In genomic region chr16:46362022-46362421, GRCm38 (mm10) we compare ENCODE assay signal across 17 mouse cellular contexts.
DNase-seq lines count a peak whose midpoint lies in the region; ATAC-seq and TF ChIP-seq lines count a peak whose summit lies in the region.
"Had no signal": no experiment of that assay in that cellular context is flagged by ENCODE, and none has a peak within 500 bp of the region (broad histone marks: within the 10 kb centered on the region; RNA-seq: fewer than 3 reads in every experiment).

No protein-coding gene starts in this region.

- H3K27me3 ChIP-seq in hindbrain, embryonic 15.5 days = no peaks in the 10 kb centered on the region
- no peaks in the 10 kb centered on the region for H3K27me3 ChIP-seq in hindbrain, embryonic 11.5 days (ENCODE audit: control insufficient read depth, insufficient read depth, low read length)
- no peaks in the 10 kb centered on the region for H3K27me3 ChIP-seq in heart, postnatal 0 days (ENCODE audit: control insufficient read depth, insufficient read depth, low read length)
- H3K27me3 ChIP-seq in lung, postnatal 0 days (replicated peaks; ENCODE audit: insufficient read depth, low read length) = no peaks in the 10 kb centered on the region
- H3K27me3 ChIP-seq: embryonic facial prominence, embryonic 13.5 days; hindbrain, embryonic 12.5 days had no signal

- H3K4me3 ChIP-seq in gastrocnemius, adult 2 months = no peak overlapping the region
- no peak overlapping the region for H3K4me3 ChIP-seq in hindbrain, embryonic 15.5 days
- H3K4me3 ChIP-seq in hindbrain, embryonic 11.5 days (ENCODE audit: low read depth, low read length) = no peak overlapping the region
- H3K4me3 ChIP-seq in heart, postnatal 0 days (ENCODE audit: low read depth, low read length) = no peak overlapping the region
- no peak overlapping the region for H3K4me3 ChIP-seq in lung, postnatal 0 days (ENCODE audit: low read depth, low read length)
- H3K4me3 ChIP-seq: embryonic facial prominence, embryonic 13.5 days; hindbrain, embryonic 12.5 days had no signal

- TF ChIP-seq CTCF in gastrocnemius, adult 2 months (IDR thresholded peaks at IDR 0.05) = no peak
- no peak for TF ChIP-seq CTCF in heart, postnatal 0 days (IDR thresholded peaks at IDR 0.05; ENCODE audit: low read depth)
- TF ChIP-seq CTCF in lung, postnatal 0 days (IDR thresholded peaks at IDR 0.05) = no peak

- H3K9ac ChIP-seq in hindbrain, embryonic 15.5 days = no peak overlapping the region
- H3K9ac ChIP-seq in hindbrain, embryonic 11.5 days (ENCODE audit: low read depth, low read length) = no peak overlapping the region
- H3K9ac ChIP-seq in heart, postnatal 0 days (replicated peaks; ENCODE audit: low read depth, low read length) = no peak overlapping the region
- no peak overlapping the region for H3K9ac ChIP-seq in lung, postnatal 0 days (replicated peaks; ENCODE audit: low read depth)
- H3K9ac ChIP-seq: embryonic facial prominence, embryonic 13.5 days; forebrain, postnatal 0 days; hindbrain, embryonic 12.5 days; liver, embryonic 14.5 days had no signal

- H3K27ac ChIP-seq in gastrocnemius, adult 2 months = no peak overlapping the region
- no peak overlapping the region for H3K27ac ChIP-seq in hindbrain, embryonic 15.5 days (replicated peaks)
- H3K27ac ChIP-seq in hindbrain, embryonic 11.5 days (ENCODE audit: low read depth, low read length) = no peak overlapping the region
- H3K27ac ChIP-seq in heart, postnatal 0 days (ENCODE audit: low read depth) = no peak overlapping the region
- H3K27ac ChIP-seq in lung, postnatal 0 days (ENCODE audit: low read length) = no peak overlapping the region
- H3K27ac ChIP-seq: embryonic facial prominence, embryonic 13.5 days; hindbrain, embryonic 12.5 days; liver, embryonic 14.5 days had no signal

- H3K9me3 ChIP-seq in hindbrain, embryonic 15.5 days = no peaks in the 10 kb centered on the region
- H3K9me3 ChIP-seq in hindbrain, embryonic 11.5 days (ENCODE audit: control insufficient read depth, low read length) = no peaks in the 10 kb centered on the region
- H3K9me3 ChIP-seq in heart, postnatal 0 days (replicated peaks; ENCODE audit: control insufficient read depth, low read length) = peaks cover 4% of the 10 kb centered on the region; the same call in 1 of the 2 replicates
- no peaks in the 10 kb centered on the region for H3K9me3 ChIP-seq in lung, postnatal 0 days (ENCODE audit: low read length)
- H3K9me3 ChIP-seq: embryonic facial prominence, embryonic 13.5 days; hindbrain, embryonic 12.5 days had no signal

- intact Hi-C loops in gastrocnemius, adult 2 months (cut with DNase I) = no loop called here

- 0 out of 2 replicates have a peak overlapping the region, but pooled peaks have one; percentile 4 for H3K4me2 ChIP-seq in hindbrain, embryonic 15.5 days
- no peak overlapping the region for H3K4me2 ChIP-seq in hindbrain, embryonic 11.5 days (replicated peaks; ENCODE audit: low read depth, low read length)
- H3K4me2 ChIP-seq in heart, postnatal 0 days (ENCODE audit: low read depth, low read length) = peak overlapping the region; percentile 25; the same call in 1 of the 2 replicates
- H3K4me2 ChIP-seq in lung, postnatal 0 days (replicated peaks; ENCODE audit: low read depth, low read length) = no peak overlapping the region
- H3K4me2 ChIP-seq: embryonic facial prominence, embryonic 13.5 days; hindbrain, embryonic 12.5 days had no signal

- H3K36me3 ChIP-seq in hindbrain, embryonic 15.5 days = no peaks in the 10 kb centered on the region
- H3K36me3 ChIP-seq in hindbrain, embryonic 11.5 days (ENCODE audit: control insufficient read depth, insufficient read depth, low read length) = no peaks in the 10 kb centered on the region
- no peaks in the 10 kb centered on the region for H3K36me3 ChIP-seq in heart, postnatal 0 days (replicated peaks; ENCODE audit: control insufficient read depth, insufficient read depth, low read length)
- H3K36me3 ChIP-seq in lung, postnatal 0 days (ENCODE audit: insufficient read depth, low read length) = no peaks in the 10 kb centered on the region
- H3K36me3 ChIP-seq: embryonic facial prominence, embryonic 13.5 days; G1E; hindbrain, embryonic 12.5 days had no signal

- peak; percentile 20 for DNase-seq in gastrocnemius, adult 2 months
- DNase-seq in gastrocnemius, adult 18-20 months (ENCODE audit: low spot score) = no peak
- DNase-seq in hindbrain, embryonic 11.5 days (ENCODE audit: low spot score) = no peak
- peak; percentile 6 for DNase-seq in NIH3T3 (ENCODE audit: low read depth)
- DNase-seq in heart, postnatal 0 days (ENCODE audit: low spot score) = no peak
- no peak for DNase-seq in spleen, adult 18-20 months
- DNase-seq in lung, postnatal 0 days (ENCODE audit: low spot score) = no peak
- DNase-seq: adrenal gland, postnatal 25 days; cerebellum, postnatal 25 days; forebrain, postnatal 0 days; kidney, adult 9 months; lung, postnatal 14 days had no signal

- ATAC-seq in hindbrain, embryonic 15.5 days (ENCODE audit: low FRiP score, low read depth) = no peak
- ATAC-seq in hindbrain, embryonic 11.5 days (ENCODE audit: low FRiP score) = no peak
- no peak for ATAC-seq in heart, postnatal 0 days (ENCODE audit: insufficient read depth, low read depth)
- no peak for ATAC-seq in lung, postnatal 0 days
- ATAC-seq: forebrain, postnatal 0 days had no signal

- TF ChIP-seq EP300 in heart, postnatal 0 days (IDR thresholded peaks at IDR 0.05; ENCODE audit: low read depth) = no peak
- TF ChIP-seq EP300 in lung, postnatal 0 days (IDR thresholded peaks at IDR 0.05) = no peak

- WGBS in hindbrain, embryonic 15.5 days = 60% methylated on average over 6 of the region's 6 CpGs
- WGBS in hindbrain, embryonic 11.5 days = 64% methylated on average over 6 of the region's 6 CpGs
- 42% methylated on average over 6 of the region's 6 CpGs for WGBS in heart, postnatal 0 days
- WGBS in lung, postnatal 0 days = 67% methylated on average over 6 of the region's 6 CpGs

- H3K4me1 ChIP-seq in hindbrain, embryonic 15.5 days (replicated peaks) = peaks cover 7% of the 10 kb centered on the region; the same call in 1 of the 2 replicates
- H3K4me1 ChIP-seq in hindbrain, embryonic 11.5 days (replicated peaks; ENCODE audit: control insufficient read depth, insufficient read depth, low read length) = no peaks in the 10 kb centered on the region
- H3K4me1 ChIP-seq in heart, postnatal 0 days (ENCODE audit: control insufficient read depth, insufficient read depth) = 0 out of 2 replicates have a peak, but pooled peaks cover 4% of the 10 kb centered on the region
- no peaks in the 10 kb centered on the region for H3K4me1 ChIP-seq in lung, postnatal 0 days (ENCODE audit: insufficient read depth, low read depth, low read length)
- H3K4me1 ChIP-seq: hindbrain, embryonic 12.5 days had no signal

Comparison
In these comparisons a context has a peak if more than half of its experiments do, and no peak if none do; other contexts are left out.
1. DNase-seq: peak in gastrocnemius, adult 2 months (single experiment) and NIH3T3 (single experiment); none in gastrocnemius, adult 18-20 months (single experiment), hindbrain, embryonic 11.5 days (single experiment), heart, postnatal 0 days (single experiment), spleen, adult 18-20 months (0 of 2) and lung, postnatal 0 days (single experiment).
2. H3K4me2 ChIP-seq: peak in hindbrain, embryonic 15.5 days (single experiment) and heart, postnatal 0 days (single experiment); none in hindbrain, embryonic 11.5 days (single experiment) and lung, postnatal 0 days (single experiment).